Mouse (Mus musculus): ENCODE data around the gene Mapk13. TPM values are rescaled to one million over a fixed set of nuclear protein-coding genes. Genes with fewer than 3 reads are reported as not detected.

Mapk13 gene
- total RNA-seq, 1 experiment from 2014 or later, result 241 TPM

DNA sequence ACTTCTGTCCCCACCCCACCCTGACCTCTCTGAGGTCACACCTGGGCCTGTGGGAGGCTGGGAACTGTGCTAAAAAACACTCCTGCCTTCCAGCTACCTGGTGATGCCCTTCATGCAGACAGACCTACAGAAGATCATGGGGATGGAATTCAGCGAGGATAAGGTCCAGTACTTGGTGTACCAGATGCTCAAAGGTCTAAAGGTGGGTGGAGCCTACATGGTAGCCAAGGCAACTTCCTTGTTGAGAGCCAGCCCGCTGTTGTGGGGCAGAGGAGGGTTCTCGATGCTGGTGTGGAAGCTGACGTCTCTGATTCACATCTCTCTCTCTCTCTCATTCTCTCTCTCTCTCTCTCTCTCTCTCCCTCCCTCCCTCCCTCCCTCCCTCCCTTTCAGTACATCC is 6.1 kb downstream of the Mapk13 start:
- DNase-seq, result no peak

DNA sequence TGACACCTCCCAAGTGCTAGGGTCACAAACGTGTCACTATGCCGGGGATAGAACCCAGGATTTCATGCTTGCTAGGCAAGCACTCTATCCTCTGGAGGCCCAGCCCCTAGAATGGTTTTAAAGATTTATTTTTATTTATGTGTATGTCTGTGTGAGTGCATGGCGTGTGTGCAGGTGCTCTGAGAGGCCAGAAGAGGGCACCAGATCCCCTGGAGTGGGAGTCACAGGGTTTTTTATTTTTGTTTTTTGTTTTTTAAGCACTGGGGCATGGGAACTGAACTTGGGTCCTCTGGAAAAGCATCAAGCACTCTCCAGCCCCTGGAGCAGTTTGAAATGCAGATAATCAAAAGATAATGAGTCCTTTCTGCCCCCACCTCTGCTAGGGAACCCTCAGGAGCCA is 7.7 kb downstream of the Mapk13 start:
- DNase-seq, result no peak

DNA sequence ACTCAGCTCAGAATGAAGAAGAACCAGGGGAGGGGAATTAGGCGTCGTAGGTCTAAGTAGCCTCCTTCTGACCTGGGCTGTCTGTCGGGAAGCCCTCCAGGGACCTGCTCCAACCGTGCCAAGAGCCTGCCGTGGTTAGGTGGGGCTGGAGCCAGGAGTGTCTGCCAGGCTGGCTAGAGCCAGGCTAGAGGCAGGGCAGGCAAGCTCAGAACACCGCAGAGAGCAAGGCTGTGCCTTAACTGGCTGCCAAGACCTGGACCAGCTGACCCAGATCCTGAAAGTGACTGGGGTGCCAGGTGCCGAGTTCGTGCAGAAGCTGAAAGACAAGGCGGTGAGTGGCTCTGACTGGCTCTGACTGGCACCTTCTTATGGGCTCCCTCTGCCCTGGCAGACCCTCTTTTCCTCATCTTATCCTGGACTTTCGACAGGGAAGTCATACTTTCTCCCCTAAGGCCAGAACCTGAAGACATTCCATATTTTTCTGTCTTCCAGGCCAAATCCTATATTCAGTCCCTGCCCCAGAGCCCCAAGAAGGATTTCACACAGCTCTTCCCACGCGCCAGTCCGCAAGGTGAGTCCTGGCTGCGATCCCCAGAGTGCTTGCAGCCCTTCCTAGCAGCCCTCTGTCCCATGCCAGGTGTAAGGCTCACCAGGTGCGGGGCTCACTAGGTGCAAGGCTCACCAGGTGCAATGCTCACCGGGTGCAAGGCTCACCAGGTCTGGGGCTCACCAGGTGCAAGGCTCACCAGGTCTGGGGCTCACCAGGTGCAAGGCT is 8.3 kb downstream of the Mapk13 start:
- DNase-seq, result peak; percentile 65

DNA sequence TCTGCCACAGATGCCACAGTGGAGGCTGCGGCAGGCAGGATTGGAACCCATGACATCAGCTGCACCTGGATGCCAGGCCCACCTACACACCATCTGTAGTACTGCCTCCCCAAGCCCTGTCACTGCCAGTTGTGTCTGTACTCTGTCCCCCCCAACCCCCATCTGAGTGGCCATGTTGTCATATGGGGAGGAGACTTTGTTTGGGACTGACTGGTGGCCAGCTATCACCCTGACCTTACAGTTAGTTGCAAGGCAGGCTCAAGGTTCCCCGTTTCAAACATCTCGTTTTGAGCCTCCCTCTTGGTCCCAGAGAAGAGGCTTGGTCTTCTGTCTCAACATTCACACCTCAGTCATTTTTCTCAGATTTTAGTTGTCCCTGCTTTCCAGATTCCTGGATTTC is 10.6 kb downstream of the Mapk13 start:
- DNase-seq, result no peak

DNA sequence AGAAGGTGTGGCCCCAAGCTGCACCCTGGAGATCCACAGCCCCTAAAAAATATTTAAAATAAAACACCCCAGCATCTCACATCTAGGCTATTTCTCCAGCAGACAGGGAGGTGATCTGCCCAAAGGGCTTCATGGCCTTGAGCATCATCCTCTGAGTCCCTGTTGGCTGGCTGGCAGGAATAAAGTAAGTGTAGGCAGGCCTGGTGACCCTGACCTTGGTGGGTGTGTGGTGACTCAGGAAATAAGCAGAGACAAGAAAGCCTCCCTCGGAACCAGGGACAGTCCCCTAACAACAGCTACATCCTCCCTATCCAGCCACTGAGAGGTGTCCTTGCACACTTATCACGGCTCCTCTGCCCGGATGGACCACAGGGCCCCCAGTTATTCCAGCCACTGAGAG is 11.7 kb downstream of the Mapk13 start:
- DNase-seq, result peak; percentile 69

DNA sequence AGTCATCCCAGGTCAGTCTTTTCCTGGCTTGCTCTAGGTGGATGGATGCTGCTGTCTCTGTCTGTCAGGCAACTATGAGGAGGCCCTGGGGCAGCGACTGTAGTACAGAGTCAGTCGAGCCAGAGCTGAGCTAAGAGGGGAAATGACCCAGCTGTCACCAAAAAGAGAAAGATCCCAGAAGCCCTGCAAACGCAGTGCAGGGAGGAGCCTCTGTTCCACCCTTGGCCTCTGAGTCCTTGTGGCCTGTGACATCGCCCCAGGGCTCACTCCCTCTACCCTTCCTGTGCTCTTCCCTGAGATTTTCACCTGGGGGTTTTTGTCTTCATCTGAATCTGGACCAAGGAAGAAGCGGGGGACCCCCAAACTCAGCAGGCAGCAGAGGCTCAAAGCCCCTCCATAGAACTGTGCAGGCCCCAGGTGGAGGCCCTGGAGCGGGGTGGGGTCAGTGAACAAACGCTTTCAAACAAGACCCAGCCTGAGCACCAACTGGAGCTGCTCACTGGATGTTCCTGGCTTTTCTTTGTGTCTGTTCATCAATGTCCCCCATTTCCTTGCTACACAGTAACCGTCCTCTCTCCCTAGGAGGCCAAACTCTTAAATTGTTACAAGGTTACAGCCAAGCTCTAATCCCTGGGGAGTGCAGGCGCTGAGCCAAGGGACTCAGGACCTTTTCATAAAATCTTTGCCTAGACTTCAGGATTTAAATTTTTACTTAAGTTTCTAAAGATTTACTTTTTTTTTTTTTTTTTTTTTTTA is 12.4 kb downstream of the Mapk13 start:
- DNase-seq, result peak; percentile 66

DNA sequence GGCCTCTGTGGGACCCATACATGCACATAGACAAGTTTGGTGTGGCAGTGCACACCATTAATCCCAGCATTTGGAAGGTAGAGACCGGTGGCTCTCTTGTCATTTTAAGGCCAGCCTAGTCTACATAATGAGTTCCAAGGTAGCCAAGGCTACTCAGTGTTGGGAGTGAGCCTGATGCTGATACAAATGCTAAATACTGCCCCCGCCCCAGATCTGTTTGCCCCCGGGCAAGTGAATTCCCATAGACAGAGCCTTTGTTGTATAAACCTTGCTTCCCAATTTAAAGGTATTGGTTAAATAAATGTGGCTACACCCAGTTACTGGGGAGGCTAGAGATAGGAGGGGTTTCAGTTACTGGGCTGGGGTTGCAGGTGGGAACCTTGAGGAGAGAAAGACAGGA is 15.9 kb downstream of the Mapk13 start:
- no peak for DNase-seq

DNA sequence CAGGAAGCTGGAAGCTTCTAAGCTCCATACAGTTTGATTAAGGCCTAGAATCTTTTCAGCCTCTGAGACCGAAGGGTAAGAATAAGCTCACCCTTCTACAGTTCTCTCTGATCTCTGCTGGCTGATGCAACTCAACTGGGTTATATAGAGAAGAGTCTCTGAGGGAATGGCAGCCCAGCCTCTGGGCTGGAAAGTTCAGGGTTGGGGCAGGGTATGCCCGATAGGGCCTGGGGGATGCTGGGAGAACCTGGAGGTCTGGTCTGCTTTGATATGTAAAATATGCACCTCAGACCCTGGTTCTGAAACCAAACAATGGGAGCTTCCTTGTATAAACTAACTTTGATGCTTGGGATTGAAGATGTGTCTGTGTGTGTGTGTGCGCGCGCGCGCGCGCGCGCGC is 18.4 kb downstream of the Mapk13 start:
- DNase-seq, result no peak

DNA sequence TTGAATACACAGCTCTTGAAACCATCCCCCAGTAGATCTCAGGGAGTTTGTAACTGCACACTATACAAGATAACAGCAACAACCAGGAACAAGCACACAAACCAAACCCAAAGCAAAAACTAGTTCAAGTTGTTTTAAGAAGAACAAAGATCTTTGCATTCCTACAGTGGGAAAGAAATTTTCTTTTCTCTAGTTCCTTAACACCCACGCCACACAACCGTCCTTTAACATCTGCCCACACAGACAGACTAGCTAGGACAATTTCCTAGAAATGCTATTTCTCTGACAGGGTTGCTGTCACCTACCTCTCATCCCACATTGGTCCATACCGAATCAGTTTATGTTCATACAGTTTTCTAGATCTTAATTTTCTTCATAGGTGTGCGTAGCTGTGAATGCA is 27.9 kb downstream of the Mapk13 start:
- no peak for DNase-seq

DNA sequence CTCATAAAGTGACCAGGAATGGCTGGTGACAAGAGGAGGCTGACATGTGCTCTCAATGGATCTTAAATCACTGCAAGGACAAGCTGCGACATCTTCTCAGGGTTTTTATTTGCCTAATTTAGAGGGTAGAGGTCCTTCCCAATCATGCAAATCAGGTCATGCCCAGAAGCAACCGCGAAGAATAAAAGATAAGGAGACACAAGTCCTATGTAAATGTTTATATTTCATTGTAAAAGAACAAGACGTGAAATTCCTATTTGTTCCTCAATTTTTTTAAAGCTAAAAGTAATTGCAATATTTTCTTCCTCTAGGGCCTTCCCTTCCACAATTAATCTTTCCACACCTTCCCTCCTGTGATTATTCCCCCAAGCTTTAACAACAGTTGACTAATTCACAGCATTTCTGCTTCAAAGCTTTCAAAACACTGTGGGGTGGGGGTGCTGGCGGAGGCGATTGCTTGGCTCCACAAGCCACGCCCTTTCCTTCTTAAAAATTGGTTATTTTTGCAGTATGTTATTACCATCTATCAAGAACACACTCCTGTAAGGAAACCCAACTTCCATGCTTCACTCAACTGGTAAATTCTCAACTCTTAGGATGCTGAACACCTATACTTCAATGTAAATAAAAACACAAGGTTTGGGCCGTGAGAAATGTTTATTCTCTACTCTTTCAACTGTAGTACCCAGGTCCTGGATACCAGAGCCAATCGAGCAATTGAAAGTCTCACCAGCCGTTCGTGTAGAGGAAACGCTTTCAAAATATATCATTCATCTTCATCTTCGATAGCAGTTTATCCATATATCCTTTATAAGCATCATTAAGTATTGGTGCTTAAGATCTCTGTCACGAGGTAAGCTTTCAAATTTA is 30.4 kb downstream of the Mapk13 start:
- DNase-seq, result no peak

DNA sequence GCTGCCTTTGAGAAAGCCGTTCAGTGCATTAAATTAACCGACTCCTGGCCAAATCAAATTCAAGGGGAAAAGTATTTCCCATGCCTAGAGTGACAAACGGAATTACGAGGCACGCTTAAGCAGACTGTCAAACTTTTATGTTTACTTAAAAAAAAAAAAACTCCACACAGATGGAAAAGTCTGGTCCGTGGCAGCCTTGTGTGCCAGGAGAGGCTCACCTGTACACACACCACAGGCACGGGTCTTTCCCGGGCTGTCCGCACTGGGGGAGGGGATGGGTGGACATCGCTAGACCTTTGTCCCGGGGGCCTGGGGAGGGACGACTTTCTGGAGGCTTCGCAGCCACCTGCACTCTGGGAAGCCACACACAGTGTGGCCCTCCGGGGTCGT is 31.2 kb downstream of the Mapk13 start:
- DNase-seq, result no peak

DNA sequence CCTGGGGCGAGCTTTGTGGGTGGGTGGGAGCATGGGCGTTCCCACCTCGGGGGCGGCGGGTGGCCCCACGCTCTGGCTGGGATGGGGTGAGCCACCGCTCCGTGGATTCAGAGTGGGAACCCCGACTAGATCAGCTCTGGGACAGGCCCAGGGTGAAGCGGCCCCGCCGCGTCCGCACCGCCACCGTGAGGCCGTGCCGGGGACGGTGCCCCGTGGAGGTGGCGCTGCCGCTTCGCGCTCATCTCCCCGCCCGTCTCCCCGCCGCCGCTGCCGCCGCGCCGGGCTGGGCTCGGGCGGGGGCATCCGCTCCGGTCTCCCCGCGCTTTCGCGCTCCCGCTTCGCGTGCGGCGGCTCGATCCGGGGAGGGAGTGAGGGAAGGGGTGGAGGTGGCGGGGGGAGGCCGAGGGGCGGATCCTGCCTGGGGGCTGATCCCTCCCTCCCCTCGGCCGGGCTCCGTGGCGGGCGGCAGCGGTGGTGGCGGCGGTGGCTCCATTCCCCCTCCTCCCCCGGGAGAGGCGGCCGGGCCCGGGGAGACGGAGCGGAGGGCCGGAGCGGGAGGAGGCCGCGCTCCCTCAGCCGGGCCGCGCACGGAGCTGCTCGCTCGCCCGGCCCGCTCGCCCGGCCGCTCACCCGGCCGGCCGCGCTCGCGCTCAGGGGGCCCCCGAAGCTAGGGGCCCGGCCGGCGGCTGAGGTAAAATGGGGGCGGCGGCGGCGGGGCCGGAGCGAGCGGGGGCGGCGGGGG is 31.7 kb downstream of the Mapk13 start, which contains the start of gene Brpf3:
Brpf3 (plus strand) TSS at position 420 of the 742 bp plus-strand sequence.
- peak; percentile 91 for DNase-seq

DNA sequence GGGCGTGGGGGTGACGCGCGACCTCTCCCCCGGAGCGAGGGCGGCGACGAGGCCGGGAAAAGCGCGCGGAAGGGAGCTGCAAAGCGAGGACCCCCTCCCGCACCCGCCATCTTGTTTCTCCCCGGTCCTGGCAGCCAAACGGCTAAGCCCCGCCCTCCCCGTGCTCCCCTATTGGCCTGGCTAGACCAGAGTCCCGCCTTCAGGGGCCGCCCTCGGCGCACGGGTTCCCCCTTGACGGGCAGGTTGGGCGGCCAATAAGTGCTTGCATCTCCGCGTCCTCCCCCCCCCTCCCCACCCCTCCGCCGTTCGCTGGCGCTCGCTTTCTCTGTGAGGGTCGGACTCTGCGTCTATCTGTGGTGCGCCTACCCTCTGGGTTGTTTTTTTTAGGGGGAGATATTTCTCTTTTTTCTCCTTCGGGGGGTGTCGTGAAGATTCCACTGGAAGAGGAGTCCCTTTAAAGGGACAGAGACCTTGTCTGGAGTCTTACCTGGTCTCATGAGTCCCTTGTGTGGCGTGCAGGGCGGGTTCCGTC is 32.4 kb downstream of the Mapk13 start:
- peak; percentile 100 for DNase-seq

DNA sequence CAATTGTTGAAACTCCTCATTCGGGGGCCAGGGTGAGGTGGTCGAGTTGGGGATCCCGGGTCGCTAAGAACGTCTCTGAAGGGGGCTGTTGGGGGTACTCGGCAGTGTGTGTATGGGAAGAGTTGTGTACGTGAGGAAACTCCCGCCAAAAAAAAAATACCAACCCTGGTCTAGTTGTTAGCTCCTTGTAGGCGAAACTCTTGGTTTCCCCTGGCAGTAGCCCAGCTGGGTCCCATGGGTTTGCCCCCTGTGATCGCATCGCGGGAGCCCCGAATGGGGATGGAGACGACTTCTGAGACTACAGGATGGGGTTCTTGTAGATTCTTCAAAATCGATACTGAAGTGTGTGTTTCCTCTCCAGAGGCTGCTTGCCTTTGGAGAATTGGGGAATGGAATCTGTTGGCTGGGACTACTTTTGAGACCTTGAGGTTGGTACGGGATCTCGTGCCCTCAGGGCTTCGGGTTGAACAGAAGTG is 32.9 kb downstream of the Mapk13 start:
- DNase-seq, result no peak

DNA sequence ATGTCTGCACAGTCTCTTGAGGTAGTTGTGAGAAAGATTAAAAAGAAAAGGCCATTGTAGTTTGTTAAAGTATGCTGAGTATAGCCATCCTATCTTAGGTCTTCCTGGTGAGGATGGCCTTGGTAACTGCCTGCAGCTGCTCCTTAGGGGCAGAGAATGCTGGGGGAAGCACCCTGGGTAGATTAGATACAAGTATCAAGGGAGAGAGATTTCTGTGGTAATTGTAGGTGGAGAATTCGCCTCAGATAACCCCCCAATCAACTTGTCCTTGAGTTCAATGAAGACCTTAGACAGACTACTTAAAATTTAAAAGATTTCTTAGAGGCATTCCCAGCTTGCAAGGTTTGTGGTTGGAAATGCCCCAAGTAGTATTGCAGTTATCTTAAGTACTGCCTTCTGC is 34.2 kb downstream of the Mapk13 start:
- DNase-seq, result no peak

DNA sequence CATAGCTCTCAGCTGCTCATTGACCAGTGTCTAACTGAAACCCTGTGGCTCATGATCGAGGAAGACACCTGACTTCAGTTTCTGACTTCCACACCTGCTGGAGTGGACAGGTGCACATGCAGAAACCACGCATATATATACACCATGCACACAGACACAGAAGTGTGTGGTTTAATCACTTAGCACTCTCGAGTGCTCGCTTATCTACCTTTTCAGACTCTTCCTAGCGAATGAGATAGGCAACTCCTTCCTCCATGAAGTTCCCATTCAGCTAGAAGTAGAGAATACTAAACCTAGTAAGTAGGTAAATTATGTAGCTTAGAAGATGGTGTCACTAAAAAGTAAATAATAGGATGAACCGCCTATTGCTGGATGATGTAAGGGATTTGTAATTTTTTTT is 35.9 kb downstream of the Mapk13 start:
- DNase-seq, result no peak

DNA sequence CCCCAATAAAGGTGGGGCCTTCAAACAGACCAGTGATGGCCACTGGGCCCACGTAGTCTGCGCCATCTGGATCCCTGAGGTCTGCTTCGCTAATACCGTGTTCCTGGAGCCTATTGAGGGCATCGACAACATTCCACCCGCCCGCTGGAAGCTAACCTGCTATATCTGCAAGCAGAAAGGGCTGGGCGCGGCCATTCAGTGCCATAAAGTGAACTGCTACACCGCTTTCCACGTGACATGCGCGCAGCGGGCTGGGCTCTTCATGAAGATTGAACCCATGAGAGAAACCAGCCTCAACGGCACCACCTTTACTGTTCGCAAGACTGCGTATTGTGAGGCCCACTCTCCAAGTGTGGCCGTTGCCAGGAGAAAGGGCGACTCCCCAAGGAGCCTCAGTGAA is 37.7 kb downstream of the Mapk13 start:
- no peak for DNase-seq

DNA sequence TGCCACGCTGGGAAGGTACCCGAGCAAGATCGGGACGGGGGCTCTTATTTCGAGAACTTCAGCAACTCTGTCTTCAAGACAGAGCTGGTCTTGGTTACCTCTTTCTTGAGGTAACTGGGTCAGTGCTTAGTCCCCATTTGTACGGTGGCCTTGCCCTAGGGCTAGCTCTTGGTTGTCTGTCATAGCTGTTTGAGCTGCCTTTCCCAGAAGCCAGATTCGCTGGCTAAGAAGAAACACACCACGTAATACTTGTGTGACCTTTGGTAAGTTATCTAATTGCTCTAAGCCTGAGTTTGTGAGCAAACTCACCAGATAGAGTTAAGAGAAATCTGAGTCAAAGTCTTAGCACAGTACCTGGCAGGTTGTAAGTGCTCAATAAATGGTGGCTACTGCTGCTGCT is 39.6 kb downstream of the Mapk13 start:
- DNase-seq, result no peak

DNA sequence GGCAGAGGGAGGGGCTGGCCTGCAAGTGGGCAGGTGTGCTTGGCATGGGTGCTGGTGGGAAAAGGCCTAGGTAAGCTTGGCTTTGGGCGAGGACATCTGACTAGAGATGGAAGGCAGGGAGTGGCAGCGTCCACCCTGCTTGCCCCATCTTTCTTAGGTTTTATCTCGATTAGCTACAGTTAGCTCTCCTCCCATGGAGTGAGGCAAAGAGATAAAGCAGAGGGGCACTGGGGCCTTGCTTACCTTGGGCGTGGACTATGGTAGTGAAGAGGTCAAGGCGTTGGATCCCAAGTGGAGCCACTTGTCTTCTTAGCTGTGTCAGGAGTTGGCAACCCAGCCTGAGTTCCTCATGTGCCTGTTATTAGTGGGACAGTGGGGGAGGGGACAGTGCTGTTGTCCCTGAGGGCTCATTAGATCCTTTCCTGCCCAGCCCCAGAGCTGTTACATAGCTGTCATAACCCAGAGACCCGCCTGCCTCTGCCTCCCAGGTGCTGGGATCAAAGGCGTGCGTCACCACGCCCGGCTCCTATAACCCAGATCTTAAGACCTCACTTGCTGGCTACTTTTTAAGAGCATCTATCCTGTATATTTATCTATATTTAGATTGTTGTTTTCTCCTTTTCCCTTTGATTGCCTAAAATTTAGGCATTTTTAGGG is 40.2 kb downstream of the Mapk13 start:
- DNase-seq, result no peak

DNA sequence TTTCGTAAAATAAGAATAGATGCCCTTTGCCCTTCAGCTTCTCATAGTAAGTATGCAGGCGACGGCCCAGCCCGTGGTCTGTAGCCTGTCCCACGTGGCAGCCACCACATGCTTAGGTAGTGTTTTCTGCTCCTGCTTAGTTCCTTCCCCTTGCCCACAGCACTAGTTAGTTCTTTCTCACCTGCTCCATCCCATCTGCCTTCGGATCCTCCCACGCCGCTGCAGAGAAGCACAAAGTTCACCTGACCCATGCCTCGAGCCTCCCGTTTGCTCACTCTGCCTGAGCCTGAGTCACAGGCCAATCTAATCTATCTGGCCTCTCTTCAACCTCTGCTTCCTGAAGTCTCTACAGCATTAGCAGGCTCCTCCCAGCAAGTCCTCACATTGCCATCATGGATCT is 43.2 kb downstream of the Mapk13 start:
- no peak for DNase-seq

DNA sequence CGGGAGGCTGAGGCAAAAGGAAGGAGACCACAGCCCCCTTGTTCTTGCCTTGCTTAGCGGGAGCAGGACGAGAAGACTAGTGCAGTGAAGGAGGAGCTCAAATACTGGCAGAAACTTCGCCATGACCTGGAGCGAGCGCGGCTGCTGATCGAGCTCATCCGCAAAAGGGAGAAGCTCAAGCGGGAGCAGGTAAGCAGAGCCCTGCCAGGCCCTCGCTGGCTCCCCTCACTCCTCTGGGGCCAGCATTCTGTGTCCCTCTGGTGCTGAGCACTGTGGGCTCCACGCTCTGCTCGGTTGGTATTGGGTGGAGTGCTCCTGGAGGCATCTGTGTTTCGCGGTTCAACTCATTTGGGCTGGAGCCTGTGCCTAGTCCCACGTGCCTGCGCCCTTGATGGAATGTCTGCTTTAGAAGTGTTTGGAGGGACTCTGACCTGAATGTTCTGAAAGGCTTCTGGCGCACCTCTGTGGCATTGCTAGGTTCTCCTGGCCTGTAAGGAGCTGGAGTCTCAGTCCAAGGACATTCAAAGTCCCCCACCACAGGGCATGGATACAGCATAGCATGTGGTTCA is 45.5 kb downstream of the Mapk13 start:
- DNase-seq, result no peak

Measured in adrenal gland, postnatal 25 days (tissue).